Mouse (Mus musculus): ENCODE data around the gene Atp1a1. TPM values are rescaled to one million over a fixed set of nuclear protein-coding genes. Genes with fewer than 3 reads are reported as not detected.

Atp1a1 gene
- total RNA-seq, 2 experiments from 2014 or later, result 71.2 to 86.4 TPM

DNA sequence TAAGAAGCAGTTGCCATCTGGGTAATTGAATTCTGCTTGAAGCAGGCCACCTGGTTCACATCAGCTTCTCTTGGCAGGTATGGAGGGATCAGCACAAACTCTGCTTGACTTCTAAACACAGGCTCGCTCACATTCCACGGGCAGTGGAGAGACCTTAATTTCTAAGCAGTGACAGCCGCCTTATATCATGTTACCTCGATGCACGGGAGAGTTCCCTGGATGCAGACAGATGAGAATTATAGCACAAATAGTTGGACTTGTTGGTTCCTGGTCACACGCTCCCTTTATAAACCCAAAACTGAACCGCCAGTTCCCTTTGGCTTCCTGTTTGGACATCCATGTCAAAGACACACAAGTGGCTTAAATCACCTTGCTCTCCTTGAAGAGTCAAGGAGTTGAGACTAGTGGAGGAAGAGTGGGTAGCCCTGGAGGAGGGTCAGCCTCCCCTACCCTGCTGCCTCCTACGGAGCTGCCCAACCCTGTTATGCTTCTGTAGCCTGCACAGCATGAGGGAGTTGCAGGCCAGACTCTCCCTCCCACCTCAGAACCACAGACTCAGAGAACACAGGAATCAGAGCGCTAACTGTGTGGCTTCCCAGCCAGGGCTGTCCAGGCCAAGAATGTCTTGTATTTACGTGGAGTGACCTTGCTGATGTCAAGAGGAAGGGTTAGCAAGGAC lies 7.5 kb upstream of the Atp1a1 start:
- no peak for DNase-seq

- DNase-seq, result no peak
These were observed 6.7 kb upstream of the Atp1a1 start for GRCm38 (mm10) chr3:101611012-101611812.

- no peak for DNase-seq
These were observed 4.8 kb upstream of the Atp1a1 start for GRCm38 (mm10) chr3:101609302-101609701.

GRCm38 (mm10) chr3:101606861-101607455 lies 2.5 kb upstream of the Atp1a1 start:
- no peak for DNase-seq

GRCm38 (mm10) chr3:101605721-101606120 lies 1.2 kb upstream of the Atp1a1 start:
- DNase-seq, result no peak

- DNase-seq, result no peak
These were observed 807 bp upstream of the Atp1a1 start for GRCm38 (mm10) chr3:101605291-101605690.

DNA sequence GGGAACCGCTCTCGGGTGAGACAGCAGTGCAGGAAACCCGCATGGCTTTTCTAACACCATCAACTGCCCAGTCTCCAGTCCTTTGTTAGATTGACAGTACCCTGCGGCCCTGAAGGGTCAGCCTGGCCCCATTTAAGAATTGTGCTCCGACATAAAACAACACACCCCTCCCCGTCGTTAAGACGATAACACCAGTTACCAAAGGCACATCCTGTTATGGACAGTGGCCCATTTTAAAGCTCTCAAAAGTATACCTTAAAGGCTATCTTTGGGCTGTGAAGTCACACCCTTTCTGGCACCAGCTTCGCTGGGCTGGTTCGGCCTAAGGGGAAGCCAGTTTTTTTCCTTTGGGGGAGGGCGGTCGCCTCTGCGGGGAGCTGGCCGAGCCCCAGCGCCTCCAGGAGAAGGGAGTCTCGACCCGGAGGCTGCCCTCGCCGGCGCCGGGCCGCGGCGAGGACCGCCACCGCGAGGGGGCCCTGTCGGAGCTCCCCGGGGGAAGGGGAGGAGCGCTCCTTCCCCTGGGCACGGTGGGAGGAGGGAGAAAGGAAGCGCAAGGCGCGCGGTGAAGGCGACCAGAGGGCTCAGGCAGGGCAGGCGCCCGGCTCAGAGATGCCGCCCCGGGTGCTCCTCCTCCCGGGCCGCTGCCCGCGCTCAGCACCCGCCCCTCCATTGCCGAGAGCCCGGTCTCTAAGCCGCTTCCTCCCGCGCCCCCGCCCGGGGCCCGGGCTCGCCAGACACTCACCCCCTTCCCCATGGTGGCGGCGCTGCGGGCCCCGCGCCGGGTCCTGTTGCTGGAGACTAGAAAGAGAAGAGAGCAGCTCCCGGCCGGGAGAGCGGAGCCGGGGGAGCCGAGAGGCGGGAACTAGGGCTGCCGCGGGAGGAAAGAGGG lies 579 bp downstream of the Atp1a1 start:
- DNase-seq, result peak; percentile 71

DNA sequence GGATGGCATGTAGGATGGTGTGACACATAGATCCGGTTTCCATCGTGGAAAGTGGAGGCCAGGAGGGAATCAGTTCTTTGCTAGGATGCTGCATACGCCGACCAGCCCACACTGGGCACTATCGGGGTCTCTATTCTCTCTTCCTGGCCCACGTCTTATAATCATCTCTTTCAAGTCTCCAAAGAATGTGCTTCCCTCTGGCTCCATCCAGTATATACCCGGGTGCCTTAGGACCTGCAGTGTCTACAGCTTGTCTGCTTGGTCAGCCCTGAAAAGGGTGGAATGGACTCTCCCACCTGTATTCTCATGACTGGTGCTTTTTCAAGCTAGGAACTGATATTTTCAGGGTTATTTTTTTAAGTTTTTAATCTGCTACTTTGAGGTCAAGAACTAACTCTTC lies 1.3 kb downstream of the Atp1a1 start:
- no peak for DNase-seq

DNA sequence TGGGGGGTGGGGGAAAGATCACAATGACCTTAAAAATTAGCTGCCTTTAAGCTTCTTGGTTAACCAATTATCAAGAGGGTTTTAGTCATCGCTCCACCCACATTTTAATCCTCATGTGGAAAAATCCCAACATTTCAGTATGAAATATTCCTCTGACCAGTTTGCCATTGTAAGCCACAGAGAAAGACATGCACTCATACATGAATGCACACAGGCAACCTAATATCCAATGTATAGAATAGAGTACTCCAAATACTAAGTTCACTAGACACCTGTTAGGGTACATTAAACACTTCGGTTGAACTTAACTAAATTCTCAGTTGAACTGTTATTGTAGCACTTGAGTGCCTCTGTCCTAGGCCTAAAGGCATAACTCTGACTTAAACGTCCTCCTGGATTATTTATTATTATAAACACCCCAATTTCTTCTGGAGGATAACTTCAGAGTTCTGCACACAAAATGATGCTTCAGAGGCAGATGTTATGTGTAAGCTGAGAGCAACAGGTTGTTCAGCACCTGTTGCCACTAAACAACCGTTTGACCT lies 1.9 kb downstream of the Atp1a1 start:
- no peak for DNase-seq

DNA sequence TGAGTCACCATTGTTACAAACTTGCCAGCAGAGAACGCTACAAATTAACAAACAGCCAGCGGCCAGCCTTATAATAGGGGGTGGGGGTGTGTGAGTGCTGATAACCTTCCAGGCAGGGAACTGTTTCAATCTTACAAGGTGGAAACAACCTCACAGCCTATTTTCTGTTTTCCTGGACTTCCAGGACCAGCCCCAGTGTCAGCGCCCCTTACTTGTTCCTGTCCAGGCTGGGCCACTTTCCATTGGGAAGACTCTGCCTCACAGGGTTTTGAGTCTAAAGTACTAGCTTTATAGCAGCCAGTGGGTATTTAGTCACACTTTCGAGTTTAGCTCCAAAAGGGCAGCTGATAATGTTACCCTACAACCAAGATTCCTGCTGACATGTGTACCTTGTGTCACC lies 2.8 kb downstream of the Atp1a1 start:
- DNase-seq, result no peak

DNA sequence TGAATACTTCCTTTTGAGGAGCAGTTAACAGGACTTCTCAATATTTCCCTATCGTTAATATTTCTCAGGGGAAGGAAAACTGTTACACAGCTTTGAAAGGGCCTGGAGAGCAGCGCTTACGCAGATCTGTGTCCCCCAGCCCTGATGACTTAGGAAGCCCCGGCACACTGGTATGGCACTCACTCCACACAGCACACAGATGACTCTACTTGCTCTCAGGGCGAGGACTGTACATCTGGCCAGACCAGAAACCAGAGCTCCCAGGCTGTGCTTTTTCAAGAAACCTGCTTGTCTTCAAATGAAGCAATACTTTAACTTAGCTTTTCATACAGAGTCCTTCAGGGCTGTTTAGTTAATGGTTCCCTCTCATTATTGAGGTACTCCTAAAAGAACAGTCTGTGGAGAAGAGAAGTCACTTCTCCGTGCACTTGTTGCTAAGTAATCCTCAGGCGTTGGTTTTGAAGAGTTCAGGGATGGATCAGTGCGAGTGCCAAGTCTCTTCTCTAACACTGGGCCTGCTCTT lies 3.4 kb downstream of the Atp1a1 start:
- no peak for DNase-seq

DNA sequence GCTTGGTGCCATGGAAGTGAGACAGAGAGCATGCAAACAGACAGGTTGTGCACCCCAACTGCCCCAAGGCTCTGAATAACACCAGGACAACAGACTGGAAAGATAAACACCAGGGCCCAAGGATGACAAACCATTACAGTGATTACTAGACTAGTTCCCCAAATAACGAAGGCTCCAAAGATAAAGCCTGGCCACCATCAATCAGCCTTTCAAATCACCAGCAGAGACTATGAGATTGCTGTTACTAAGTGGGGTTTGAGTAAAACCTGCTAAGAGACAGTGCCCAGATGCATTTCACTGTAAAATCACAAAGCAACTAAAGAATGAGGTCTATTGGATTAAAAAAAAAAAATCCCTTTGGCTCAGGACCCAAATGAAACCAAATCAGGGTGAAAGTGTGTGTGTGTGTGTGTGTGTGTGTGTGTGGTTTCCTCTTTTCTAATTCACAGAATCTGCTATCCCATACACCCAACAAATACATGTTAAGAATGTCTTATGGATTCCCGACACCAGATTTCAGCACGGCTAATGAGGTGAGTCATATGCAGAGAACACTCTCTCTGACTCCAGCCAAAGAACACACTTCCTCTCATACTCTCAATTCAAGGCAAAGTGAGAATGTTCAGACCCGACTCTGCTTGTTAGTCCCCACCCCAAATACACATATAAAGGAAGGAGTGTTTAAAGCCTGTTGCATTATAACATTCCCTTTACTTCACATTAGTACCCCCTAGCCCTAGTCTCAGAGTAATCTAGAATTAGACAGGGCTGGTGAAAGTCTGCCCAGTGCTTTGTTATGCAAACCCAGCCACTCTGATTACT lies 4.4 kb downstream of the Atp1a1 start:
- no peak for DNase-seq

DNA sequence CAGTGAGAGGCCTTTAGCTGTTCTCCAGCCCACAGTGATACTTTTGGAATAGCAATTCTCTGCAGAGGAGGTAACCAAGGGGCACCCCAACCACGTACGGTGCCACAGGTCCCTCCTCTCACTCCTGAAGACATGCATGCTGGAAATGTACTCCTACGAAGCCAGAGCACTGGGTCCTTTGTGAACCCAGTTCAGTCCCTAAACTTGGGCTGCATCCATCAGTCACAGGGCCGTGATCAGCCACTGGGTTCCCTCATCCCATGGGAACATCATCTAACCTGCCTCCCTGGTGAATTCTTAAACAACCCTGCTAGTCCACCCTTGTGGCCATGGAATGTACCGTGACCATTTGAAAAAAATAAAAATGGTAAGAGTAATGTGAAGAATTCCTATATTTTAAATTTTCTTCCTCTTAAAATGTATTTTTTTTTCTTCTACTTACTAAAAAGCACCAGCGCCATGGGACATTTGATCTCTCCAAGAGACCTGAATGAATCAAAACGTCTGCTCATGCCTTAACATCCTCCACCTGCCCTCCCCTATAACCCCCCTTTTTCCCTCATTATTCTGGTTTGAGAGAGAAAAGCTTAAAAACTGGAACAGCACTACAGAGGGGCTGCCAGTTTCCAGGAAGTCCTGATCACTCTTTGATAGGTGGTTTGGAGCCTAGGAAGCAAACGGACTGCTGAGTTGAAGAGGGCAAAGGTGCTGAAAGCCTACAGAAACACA lies 5.1 kb downstream of the Atp1a1 start:
- DNase-seq, result no peak

GRCm38 (mm10) chr3:101598231-101598905 lies 6.1 kb downstream of the Atp1a1 start:
- DNase-seq, result no peak

DNA sequence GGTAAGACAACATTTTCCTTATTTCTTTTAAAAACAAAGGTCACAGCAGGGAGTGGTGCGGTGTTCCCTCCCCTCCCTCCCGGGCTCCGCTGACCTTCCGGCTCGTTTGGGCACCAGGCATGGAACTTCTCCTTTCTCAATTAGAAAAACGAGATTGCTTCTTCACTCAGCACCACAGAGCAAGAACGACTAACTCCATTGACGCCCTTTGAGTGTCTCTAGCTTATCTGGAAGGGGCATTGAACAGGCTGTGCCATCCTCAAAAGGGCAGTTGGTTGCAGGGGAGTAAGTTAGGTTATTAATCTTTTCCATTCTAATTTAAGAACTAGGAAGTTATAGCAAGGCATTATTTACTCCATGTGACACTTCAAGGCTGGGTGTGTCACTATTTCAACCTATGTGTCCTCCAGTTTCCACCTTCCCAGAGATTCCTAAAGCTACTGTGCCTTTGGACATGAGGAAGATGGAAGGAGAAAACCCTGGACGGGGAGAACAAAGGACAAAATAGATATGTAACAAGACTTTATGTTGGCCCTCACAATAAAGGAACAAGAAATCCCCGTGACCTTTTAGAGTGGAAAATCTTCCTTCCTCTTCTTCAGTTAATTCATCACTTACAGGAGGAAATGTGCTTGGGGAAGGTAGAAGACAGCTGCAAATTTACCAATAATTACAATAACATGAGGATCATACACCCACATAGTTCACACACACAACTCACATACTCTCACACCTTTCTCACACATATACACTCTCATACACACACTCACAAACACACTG lies 7.0 kb downstream of the Atp1a1 start:
- DNase-seq, result no peak

- no peak for DNase-seq
These were observed 7.8 kb downstream of the Atp1a1 start for GRCm38 (mm10) chr3:101596686-101597085.

DNA sequence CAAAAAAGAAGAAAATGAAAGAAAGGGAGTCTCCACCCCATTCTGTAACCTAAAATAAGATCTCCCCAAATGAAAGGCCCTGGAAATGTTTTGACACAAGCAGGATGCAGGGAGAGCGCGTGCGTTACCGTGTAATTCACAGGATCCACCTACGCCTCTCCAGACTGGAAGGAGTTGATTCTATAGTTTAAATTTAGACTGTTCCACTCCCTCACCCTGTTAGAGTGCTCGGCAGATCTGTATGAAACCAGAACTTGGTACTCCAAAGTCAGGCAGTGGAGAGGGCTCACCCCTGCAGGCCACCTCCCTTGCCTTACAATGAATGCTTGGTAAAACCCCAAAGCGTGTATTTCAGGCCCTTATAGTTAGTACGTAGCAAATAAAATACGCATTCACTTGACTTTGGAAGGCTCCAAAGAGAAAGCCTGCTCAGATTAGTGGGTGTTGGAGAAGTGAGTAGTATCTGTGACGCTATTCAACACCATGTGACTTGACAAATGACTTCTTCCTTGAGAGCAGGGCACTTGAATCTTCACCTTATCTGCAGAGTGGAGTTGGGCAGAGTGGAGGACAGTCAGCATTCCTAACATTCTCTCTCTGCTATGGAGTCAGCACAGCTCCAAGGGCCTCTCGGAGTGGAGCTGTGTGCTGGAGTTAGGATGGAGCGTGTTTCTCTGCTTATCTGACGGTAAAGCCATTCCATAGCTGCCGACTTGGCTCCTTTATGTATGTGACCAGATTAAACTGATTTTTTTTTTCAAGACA lies 8.4 kb downstream of the Atp1a1 start:
- no peak for DNase-seq

- no peak for DNase-seq
These were observed 9.5 kb downstream of the Atp1a1 start for GRCm38 (mm10) chr3:101594982-101595381.
